ENCODE assay signal across 26 mouse cellular contexts in the genomic region with DNA sequence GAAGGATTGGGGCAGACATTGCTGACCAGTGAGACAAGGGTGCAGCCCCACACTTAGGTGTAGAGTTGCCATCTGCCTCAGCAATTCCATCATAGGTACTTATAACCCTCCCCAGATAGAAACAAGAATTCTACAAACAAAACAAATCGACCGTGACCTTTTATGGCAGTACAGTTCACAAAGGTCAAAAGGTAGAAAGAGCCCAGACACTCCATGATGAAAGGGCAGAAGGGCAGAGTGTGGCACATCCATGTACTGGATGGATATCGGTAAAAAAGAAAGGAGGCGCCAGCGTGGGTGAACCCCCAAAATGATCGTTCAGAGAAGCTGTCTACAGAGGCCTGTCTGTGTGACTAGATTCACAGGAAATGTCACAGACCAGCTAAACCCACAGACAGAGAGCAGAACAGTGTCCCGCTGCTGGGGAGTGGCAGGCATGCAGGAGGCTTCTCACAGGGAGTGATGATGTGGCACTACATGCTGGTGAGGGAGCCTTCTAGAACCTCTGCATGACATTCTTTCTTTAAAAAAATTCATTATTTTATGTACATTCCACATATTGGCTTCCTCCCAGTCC. TPM values are rescaled to one million over a fixed set of nuclear protein-coding genes. Genes with fewer than 3 reads are reported as not detected.
DNase-seq lines count a peak whose midpoint lies in the region; ATAC-seq and TF ChIP-seq lines count a peak whose summit lies in the region.
"Had no signal": no experiment of that assay in that cellular context is flagged by ENCODE, and none has a peak within 500 bp of the region (broad histone marks: within the 10 kb centered on the region; RNA-seq: fewer than 3 reads in every experiment).

No protein-coding gene starts in this region.

- no peak overlapping the region for H3K27ac ChIP-seq in liver, adult 2 months (replicated peaks; ENCODE audit: insufficient read depth, low read depth, low read length)
- no peak overlapping the region for H3K27ac ChIP-seq in liver, embryonic 12.5 days
- H3K27ac ChIP-seq: heart, embryonic 15.5 days; hindbrain, embryonic 12.5 days; hindbrain, postnatal 0 days; liver, embryonic 14.5 days; lung, embryonic 15.5 days; midbrain, embryonic 10.5 days; stomach, embryonic 15.5 days had no signal

- no peak overlapping the region for H3K9ac ChIP-seq in liver, adult 2 months (ENCODE audit: low read depth, low read length)
- no peak overlapping the region for H3K9ac ChIP-seq in liver, embryonic 12.5 days
- H3K9ac ChIP-seq: heart, embryonic 15.5 days; hindbrain, embryonic 12.5 days; liver, embryonic 14.5 days; lung, embryonic 15.5 days; stomach, embryonic 15.5 days had no signal

- peak; percentile 56 for DNase-seq in liver, adult 2 months (ENCODE audit: extremely low read depth, low read depth, low spot score)
- DNase-seq in thymus, postnatal 25 days = peak; percentile 5
- no peak for DNase-seq in thymus, adult 18-20 months
- no peak for DNase-seq in urinary bladder, postnatal 25 days (ENCODE audit: low spot score)
- no peak for DNase-seq in layer of hippocampus, postnatal 36 days
- DNase-seq: adrenal gland, adult 2 months; adrenal gland, postnatal 36 days; cerebellum, adult 18-20 months; cerebellum, postnatal 10 days; heart, postnatal 36 days; kidney, postnatal 14 days; layer of hippocampus, adult 9-11 months; right cerebral cortex, postnatal 25 days had no signal

- no peak overlapping the region for H3K4me2 ChIP-seq in liver, embryonic 12.5 days
- H3K4me2 ChIP-seq: heart, embryonic 15.5 days; hindbrain, embryonic 12.5 days; lung, embryonic 15.5 days; stomach, embryonic 15.5 days had no signal

- no peaks in the 10 kb centered on the region for H3K79me2 ChIP-seq in liver, adult 2 months (ENCODE audit: control insufficient read depth, insufficient read depth, low read length)

- H3K4me1 ChIP-seq in liver, adult 2 months (ENCODE audit: control insufficient read depth, insufficient read depth, low read length) = peaks cover 2% of the 10 kb centered on the region; the same call in 1 of the 2 replicates
- 0 out of 2 replicates have a peak, but pooled peaks cover 4% of the 10 kb centered on the region for H3K4me1 ChIP-seq in liver, embryonic 12.5 days
- H3K4me1 ChIP-seq: hindbrain, embryonic 12.5 days; lung, embryonic 15.5 days had no signal

- no peak overlapping the region for H3K4me3 ChIP-seq in liver, adult 2 months (ENCODE audit: insufficient read depth, low read depth, low read length)
- no peak overlapping the region for H3K4me3 ChIP-seq in liver, embryonic 12.5 days
- H3K4me3 ChIP-seq: erythroblast, embryonic 14.5 days; heart, embryonic 15.5 days; hindbrain, embryonic 12.5 days; lung, embryonic 15.5 days; midbrain, embryonic 10.5 days; myocyte; stomach, embryonic 15.5 days had no signal

- H3K9me3 ChIP-seq in liver, embryonic 12.5 days (replicated peaks) = no peaks in the 10 kb centered on the region
- H3K9me3 ChIP-seq: heart, embryonic 15.5 days; hindbrain, embryonic 12.5 days; lung, embryonic 15.5 days; midbrain, embryonic 10.5 days; stomach, embryonic 15.5 days had no signal

- no peaks in the 10 kb centered on the region for H3K27me3 ChIP-seq in liver, adult 2 months (ENCODE audit: control insufficient read depth, insufficient read depth, low read length)
- H3K27me3 ChIP-seq in liver, embryonic 12.5 days (replicated peaks) = no peaks in the 10 kb centered on the region
- H3K27me3 ChIP-seq: heart, embryonic 15.5 days; hindbrain, embryonic 12.5 days; lung, embryonic 15.5 days; stomach, embryonic 15.5 days had no signal

- ATAC-seq in liver, embryonic 12.5 days = no peak
- peak; percentile 63 for ATAC-seq in inflammation-experienced regulatory T-cells, adult 6 months
- ATAC-seq: forebrain, embryonic 16.5 days; hindbrain, postnatal 0 days; intestine, postnatal 0 days had no signal

- no peaks in the 10 kb centered on the region for H3K36me3 ChIP-seq in liver, adult 2 months (ENCODE audit: control insufficient read depth, insufficient read depth, low read length)
- no peaks in the 10 kb centered on the region for H3K36me3 ChIP-seq in liver, embryonic 12.5 days
- H3K36me3 ChIP-seq: heart, embryonic 15.5 days; hindbrain, embryonic 12.5 days; lung, embryonic 15.5 days; midbrain, embryonic 10.5 days; stomach, embryonic 15.5 days had no signal

- no peak for TF ChIP-seq POLR2A in liver, adult 2 months (IDR thresholded peaks at IDR 0.05; ENCODE audit: extremely low read depth, insufficient read depth, low read length)

- no peak for TF ChIP-seq CTCF in liver, adult 2 months (IDR thresholded peaks at IDR 0.05; ENCODE audit: low read depth, low read length)

- 29% methylated on average over 7 of the region's 7 CpGs for WGBS in liver, adult 2 months
- WGBS in liver, embryonic 12.5 days (ENCODE audit: insufficient replicate concordance) = 64% methylated on average over 7 of the region's 7 CpGs

RNA-seq across cellular contexts. Expression of a gene that starts 30.4 kb away (rescaled TPM):
- total RNA-seq in liver, adult 2 months (2014; rRNA removed) = 2.6 and 5.0 TPM in 2 replicates
- 2.2 and 3.6 TPM in 2 replicates for polyA plus RNA-seq in liver, adult 2 months (2012; rRNA removed)
- polyA plus RNA-seq in liver, embryonic 12.5 days (2016; fragmentation: Nextera tagmentation; extraction: Ambion mirVana) = 15.0 and 17.0 TPM in 2 replicates
- polyA plus RNA-seq in inflammation-experienced regulatory T-cells, adult 6 months (2017; shearing (Covaris generic)) = 10 to 100 TPM; 33.7 to 47.7 (median 38.7) TPM
- total RNA-seq in layer of hippocampus, postnatal 36 days (2021) = 10 to 100 TPM; 16.5 to 17.1 TPM

RNA-seq across cellular contexts. Expression of a gene that starts 30.5 kb away (rescaled TPM):
- total RNA-seq in liver, adult 2 months (2014; rRNA removed) = 0.40 and 0.55 TPM in 2 replicates
- 0.66 and 1.1 TPM in 2 replicates for polyA plus RNA-seq in liver, adult 2 months (2012; rRNA removed)
- 3.4 and 3.7 TPM in 2 replicates for polyA plus RNA-seq in liver, embryonic 12.5 days (2016; fragmentation: Nextera tagmentation; extraction: Ambion mirVana)
- 1 to 10 TPM; 1.8 to 2.6 (median 2.1) TPM for polyA plus RNA-seq in inflammation-experienced regulatory T-cells, adult 6 months (2017; shearing (Covaris generic))
- 1 to 10 TPM; 7.7 to 8.1 TPM for total RNA-seq in layer of hippocampus, postnatal 36 days (2021)

RNA-seq across cellular contexts. Expression of a gene that starts 52.8 kb away (rescaled TPM):
- total RNA-seq in liver, adult 2 months (2014; rRNA removed) = 0.54 and 0.55 TPM in 2 replicates
- polyA plus RNA-seq in liver, adult 2 months (2012; rRNA removed) = 0.09 and 0.26 TPM in 2 replicates
- 1.2 and 1.6 TPM in 2 replicates for polyA plus RNA-seq in liver, embryonic 12.5 days (2016; fragmentation: Nextera tagmentation; extraction: Ambion mirVana)
- polyA plus RNA-seq in inflammation-experienced regulatory T-cells, adult 6 months (2017; shearing (Covaris generic)) = 10 to 100 TPM; 17.7 to 24.7 (median 18.9) TPM
- total RNA-seq in layer of hippocampus, postnatal 36 days (2021) = 10 to 100 TPM; 14.6 to 18.6 TPM
- polyA plus RNA-seq: erythroblast, embryonic 14.5 days had no signal

Comparison
In these comparisons a context has a peak if more than half of its experiments do, and no peak if none do; other contexts are left out.
1. DNase-seq: peak in liver, adult 2 months (single experiment) and thymus, postnatal 25 days (single experiment); none in thymus, adult 18-20 months (0 of 2), urinary bladder, postnatal 25 days (single experiment) and layer of hippocampus, postnatal 36 days (0 of 2).